Mouse (Mus musculus) lung, embryonic 14.5 days (tissue): ENCODE data around the gene Zcchc17. TPM values are rescaled to one million over a fixed set of nuclear protein-coding genes. Genes with fewer than 3 reads are reported as not detected.

ENCODE experiments used
- ATAC-seq: fragments of 200-750 bp; cut with Nextera tagmentation; 2 replicates; pipeline ENCODE4 v1.8.0; 2017; ENCODE audit warnings: mild to moderate bottlenecking, moderate TSS enrichment, moderate library complexity; ENCODE audit not compliant: insufficient read depth
- DNase-seq: peaks from one replicate; pipeline ENCODE4 v3.0.0-alpha.2; 2015
- H3K27ac ChIP-seq: fragments of 300-500 bp; sonication (generic); 2 replicates; pipeline ENCODE4 v1.5.1; 2014; ENCODE audit warnings: low read depth, mild to moderate bottlenecking, moderate library complexity
- H3K27me3 ChIP-seq: fragments of 300-500 bp; sonication (generic); 2 replicates; pipeline ENCODE4 v1.6.1; 2014; ENCODE audit warnings: low read length, control low read depth; ENCODE audit not compliant: insufficient read depth
- H3K36me3 ChIP-seq: fragments of 300-500 bp; sonication (generic); 2 replicates; pipeline ENCODE4 v1.6.1; 2014; ENCODE audit warnings: control low read depth; ENCODE audit not compliant: insufficient read depth
- H3K4me1 ChIP-seq: fragments of 300-500 bp; sonication (generic); 2 replicates; pipeline ENCODE4 v1.6.1; 2014; ENCODE audit warnings: antibody characterized with exemption, control low read depth; ENCODE audit not compliant: insufficient read depth
- H3K4me2 ChIP-seq: fragments of 300-500 bp; sonication (generic); 2 replicates; pipeline ENCODE4 v1.6.1; 2014; ENCODE audit warnings: mild to moderate bottlenecking
- H3K4me3 ChIP-seq: fragments of 300-500 bp; sonication (generic); 2 replicates; pipeline ENCODE4 v1.5.1; 2014; ENCODE audit warnings: low read depth, low read length
- H3K9ac ChIP-seq: fragments of 300-500 bp; sonication (generic); 2 replicates; pipeline ENCODE4 v1.6.1; 2014
- H3K9me3 ChIP-seq: fragments of 300-500 bp; sonication (generic); 2 replicates; pipeline ENCODE4 v1.6.1; 2016; ENCODE audit warnings: low read depth, low read length, control low read depth
- CTCF ChIP-seq: IDR thresholded peaks from 2 replicates; pipeline ENCODE4 v1.5.1; 2016; ENCODE audit warnings: antibody characterized with exemption, low read depth
- WGBS: fragments of 180-500 bp; shearing (Covaris S2); extraction: QIAGEN DNeasy Blood & Tissue Kit; methylation state at CpG from one replicate; pipeline ENCODE4 v1.1.7; 2014; 5-methylcytosine and 5-hydroxymethylcytosine counted together
- polyA plus RNA-seq: library from polyadenylated mRNA; unstranded; fragments of >200 nt; fragmentation: Nextera tagmentation; extraction: Ambion mirVana; gene quantifications from 2 replicates; pipeline ENCODE4 v1.2.1, GENCODE M21; 2014

Gene Zcchc17
- polyA plus RNA-seq, 1 experiment from 2014 or later, result 70.6 TPM

DNA sequence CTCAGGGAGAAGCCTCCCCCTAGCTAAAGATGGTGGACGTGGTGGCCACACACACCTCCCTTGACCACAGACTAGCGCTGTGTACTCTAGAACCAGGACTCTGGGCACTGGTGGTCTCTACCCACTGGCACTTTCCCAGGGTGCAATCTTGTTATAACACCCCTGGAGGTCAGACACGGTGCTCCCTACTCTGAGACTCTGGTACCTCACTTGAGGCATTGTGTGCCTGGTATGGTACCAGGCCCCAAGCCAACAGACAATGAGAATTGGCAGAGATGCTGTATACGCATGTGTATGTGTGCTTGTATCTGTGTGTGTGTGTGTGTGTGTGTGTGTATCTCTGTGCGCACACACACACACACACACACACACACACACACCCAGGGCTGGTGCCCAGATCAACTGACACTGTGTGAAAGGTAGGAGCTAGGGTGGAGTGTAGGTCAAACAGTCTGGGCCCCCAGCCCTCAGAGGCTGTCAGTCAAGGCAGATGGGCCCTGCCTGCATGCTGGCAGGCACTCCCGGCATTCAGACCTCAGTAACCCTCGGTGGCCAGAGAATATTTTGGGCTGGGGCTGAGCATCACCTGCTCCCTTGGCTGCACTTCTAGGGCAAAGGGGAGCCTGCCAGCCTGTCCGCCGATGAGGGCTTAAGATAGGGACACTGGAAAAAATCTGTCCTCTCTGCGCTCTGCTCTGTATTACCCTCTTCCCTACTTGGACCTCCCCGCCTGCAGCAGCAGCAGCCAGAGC, 60.7 kb downstream of the Zcchc17 start:
- Histone ChIP-seq H3K27me3 (no peaks in the 10 kb centered on the region), H3K4me1 (peaks cover 3% of the 10 kb centered on the region; the same call in 1 of the 2 replicates), H3K9ac (no peak overlapping the region), H3K4me3 (no peak overlapping the region), H3K27ac (no peak overlapping the region), H3K36me3 (no peaks in the 10 kb centered on the region), H3K9me3 (no peaks in the 10 kb centered on the region), H3K4me2 (no peak overlapping the region)
- ATAC-seq (no peak), DNase-seq (no peak)
- WGBS, result 74% methylated on average over 11 of the region's 11 CpGs
- no peak for TF ChIP-seq CTCF

DNA sequence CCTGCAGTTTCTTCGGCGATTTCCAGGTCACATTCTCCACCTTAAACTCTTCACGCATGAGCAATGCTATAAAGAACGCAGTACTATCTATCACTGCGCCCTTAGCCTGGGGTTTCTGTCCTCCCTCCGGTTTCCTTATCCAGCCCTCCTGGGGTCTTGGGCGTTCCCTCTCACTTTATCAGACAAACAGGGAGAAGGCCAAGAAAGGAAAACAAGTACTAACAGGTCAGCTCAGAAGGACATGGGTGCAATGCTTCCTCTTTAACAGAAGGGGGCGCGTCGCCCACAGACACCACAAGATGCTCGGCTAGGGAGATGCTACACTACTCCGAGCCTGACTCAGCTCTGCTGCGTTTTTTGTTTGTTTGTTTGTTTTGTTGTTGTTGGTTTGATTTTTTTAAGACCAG, 62.6 kb downstream of the Zcchc17 start:
- Histone ChIP-seq H3K27ac (no peak overlapping the region), H3K9ac (no peak overlapping the region), H3K9me3 (no peaks in the 10 kb centered on the region), H3K4me2 (no peak overlapping the region), H3K4me1 (peaks cover 3% of the 10 kb centered on the region; the same call in 1 of the 2 replicates), H3K36me3 (no peaks in the 10 kb centered on the region), H3K4me3 (no peak overlapping the region), H3K27me3 (no peaks in the 10 kb centered on the region)
- DNase-seq, result peak; percentile 76
- 0 out of 2 replicates have a peak, but pooled peaks have one; percentile 26 for ATAC-seq
- peak; percentile 78 for TF ChIP-seq CTCF
- 19% methylated on average over 13 of the region's 13 CpGs for WGBS

DNA sequence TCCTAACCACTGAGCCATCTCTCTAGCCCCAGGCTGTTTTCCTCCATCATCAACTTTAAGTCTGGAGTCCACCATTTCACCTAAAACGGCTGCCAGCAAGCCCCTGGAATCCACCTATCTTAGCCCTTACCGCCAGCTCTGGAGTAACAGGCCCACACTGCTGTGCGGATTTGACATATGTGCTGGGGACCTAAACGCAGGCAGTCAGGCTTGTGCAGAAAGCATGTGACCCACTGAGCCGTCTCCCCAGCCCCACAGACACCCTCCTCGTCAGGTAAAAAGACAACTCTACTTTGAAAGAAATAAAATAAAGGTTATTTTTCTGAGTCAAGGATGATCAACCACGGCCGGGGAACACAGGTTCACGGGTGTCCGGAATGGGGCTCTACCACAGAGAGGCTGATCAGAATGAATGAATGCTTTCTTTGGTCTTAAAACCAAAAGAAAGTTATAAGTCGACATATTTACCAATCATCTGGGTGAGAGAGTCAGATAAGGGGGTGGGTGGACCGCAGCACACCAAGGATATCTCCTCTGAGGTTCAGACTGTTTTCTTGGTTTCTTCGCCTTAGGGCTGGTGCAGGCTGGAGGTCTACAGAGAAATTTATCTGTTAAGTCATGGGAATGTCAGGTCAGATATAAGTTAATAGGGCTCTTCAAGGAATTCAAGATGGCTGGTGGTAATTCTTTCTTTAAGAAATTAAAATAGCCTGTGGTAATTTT, 63.3 kb downstream of the Zcchc17 start:
- H3K9ac ChIP-seq, result no peak overlapping the region
- no peak for TF ChIP-seq CTCF
- no peaks in the 10 kb centered on the region for H3K36me3 ChIP-seq
- H3K4me2 ChIP-seq, result no peak overlapping the region
- no peak overlapping the region for H3K4me3 ChIP-seq
- no peak for ATAC-seq
- DNase-seq, result no peak
- no peak overlapping the region; the same call in 1 of the 2 replicates for H3K27ac ChIP-seq
- H3K4me1 ChIP-seq, result peaks cover 3% of the 10 kb centered on the region; the same call in 1 of the 2 replicates
- H3K9me3 ChIP-seq, result no peaks in the 10 kb centered on the region
- H3K27me3 ChIP-seq, result no peaks in the 10 kb centered on the region
- 77% methylated on average over 13 of the region's 13 CpGs for WGBS

DNA sequence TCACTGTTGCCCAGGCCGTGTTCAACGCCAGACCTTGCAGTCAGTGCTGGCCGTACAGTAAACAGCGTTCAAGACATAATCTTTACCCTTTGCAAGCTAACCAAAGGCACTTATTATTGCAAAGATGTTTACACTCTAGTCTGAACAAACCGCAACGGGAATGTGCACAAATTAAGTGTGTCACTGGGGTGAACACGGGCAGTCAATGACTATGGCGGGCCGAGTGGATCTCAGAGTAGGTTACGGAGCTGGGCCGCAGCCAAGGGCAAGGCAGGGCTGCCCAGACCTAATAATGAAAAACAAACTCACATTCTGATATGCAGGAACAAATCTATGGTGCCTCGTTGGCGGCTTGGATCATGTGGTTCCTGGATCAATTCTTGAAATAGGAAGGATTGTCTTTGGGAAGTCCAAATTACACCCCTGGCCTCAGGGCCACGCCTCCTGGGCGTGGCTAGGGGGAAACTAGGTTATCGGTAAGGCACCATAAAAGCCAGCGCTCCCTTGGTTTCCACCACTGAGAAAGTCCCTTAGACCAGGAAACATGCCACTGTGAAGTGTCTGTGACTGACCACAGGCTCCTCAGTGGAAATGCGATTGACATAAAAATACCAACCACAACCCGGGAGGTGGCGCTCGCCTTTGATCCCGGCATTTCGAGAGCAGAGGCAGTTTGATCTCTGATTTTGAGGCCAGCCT, 64.5 kb downstream of the Zcchc17 start:
- Histone ChIP-seq H3K9me3 (no peaks in the 10 kb centered on the region), H3K27ac (no peak overlapping the region), H3K9ac (no peak overlapping the region), H3K27me3 (no peaks in the 10 kb centered on the region), H3K36me3 (no peaks in the 10 kb centered on the region), H3K4me1 (peaks cover 3% of the 10 kb centered on the region; the same call in 1 of the 2 replicates), H3K4me2 (peak overlapping the region; percentile 35), H3K4me3 (no peak overlapping the region)
- DNase-seq (peak; percentile 53), ATAC-seq (no peak)
- 43% methylated on average over 23 of the region's 23 CpGs for WGBS
- TF ChIP-seq CTCF, result peak; percentile 33

DNA sequence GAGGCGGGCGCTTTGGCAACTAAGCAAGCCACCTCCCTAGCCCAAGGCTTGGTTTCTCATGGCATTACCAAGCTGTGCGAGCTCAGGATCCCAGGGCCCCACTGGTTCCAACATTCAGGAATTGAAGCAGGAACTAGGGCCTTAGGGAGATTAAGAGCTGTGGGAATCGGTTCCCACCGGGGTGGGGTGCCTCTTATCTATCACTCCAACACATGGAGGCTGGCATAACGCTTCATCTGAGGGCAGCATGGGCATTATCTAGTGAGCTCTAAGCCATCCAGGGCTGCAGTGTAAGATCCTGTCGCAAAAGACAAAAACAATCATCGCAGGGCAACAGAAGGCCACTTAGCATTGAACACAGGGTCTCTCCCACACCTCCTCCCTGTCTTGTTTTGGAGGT, 65.2 kb downstream of the Zcchc17 start:
- Histone ChIP-seq H3K9me3 (no peaks in the 10 kb centered on the region), H3K27me3 (no peaks in the 10 kb centered on the region), H3K36me3 (no peaks in the 10 kb centered on the region), H3K9ac (no peak overlapping the region), H3K4me1 (peaks cover 3% of the 10 kb centered on the region; the same call in 1 of the 2 replicates), H3K4me2 (no peak overlapping the region), H3K4me3 (no peak overlapping the region), H3K27ac (no peak overlapping the region)
- ATAC-seq, result no peak
- 83% methylated on average over 8 of the region's 8 CpGs for WGBS
- no peak for TF ChIP-seq CTCF
- no peak for DNase-seq

DNA sequence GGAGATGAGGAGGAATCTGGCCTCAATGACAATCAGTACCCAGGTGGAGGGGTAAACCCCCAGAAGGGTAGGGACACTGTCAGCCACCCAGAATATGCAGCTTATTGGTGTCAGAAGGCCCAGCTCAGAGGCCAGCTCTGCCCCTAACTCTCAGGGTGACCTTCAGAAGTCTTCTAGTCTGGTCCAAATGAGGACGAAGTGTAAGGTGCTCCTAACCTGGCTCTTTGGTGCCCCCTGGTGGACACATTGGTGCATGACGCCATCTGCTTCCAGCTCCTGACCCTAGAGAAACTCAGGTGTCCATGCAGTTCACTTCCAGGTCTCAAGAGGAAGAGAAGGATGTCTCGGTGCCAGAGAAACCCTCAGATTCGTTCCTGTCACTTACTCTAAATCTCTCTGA, 67.5 kb downstream of the Zcchc17 start:
- no peak overlapping the region for H3K9ac ChIP-seq
- H3K4me1 ChIP-seq, result peaks cover 3% of the 10 kb centered on the region; the same call in 1 of the 2 replicates
- no peaks in the 10 kb centered on the region for H3K27me3 ChIP-seq
- H3K4me3 ChIP-seq, result no peak overlapping the region
- DNase-seq (peak; percentile 91), ATAC-seq (no peak; the same call in 1 of the 2 replicates)
- no peak overlapping the region for H3K27ac ChIP-seq
- H3K9me3 ChIP-seq, result no peaks in the 10 kb centered on the region
- peak; percentile 96 for TF ChIP-seq CTCF
- no peaks in the 10 kb centered on the region for H3K36me3 ChIP-seq
- WGBS, result 5% methylated on average over 4 of the region's 4 CpGs
- H3K4me2 ChIP-seq, result no peak overlapping the region

DNA sequence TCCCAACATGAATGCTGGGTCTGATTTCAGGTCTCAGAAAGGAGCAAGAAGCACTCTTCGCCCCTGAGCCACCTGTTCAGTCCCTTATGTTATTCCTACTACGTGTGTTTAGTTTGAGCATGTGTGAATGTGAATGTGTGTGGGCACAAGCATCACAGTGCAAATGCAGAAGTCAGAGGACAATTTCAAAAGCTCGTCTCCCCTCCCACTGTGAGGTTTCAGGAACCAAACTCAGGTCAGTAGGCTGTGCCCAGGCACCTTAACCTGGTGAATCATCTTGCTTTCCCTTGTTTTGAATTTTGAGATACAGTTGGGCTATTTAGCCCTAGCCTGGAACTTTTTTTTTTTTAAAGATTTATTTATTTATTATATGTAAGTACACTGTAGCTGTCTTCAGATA, 69.9 kb downstream of the Zcchc17 start:
- DNase-seq, result no peak
- Histone ChIP-seq H3K4me1 (no peaks in the 10 kb centered on the region), H3K9ac (no peak overlapping the region), H3K27ac (no peak overlapping the region), H3K36me3 (no peaks in the 10 kb centered on the region), H3K4me3 (no peak overlapping the region), H3K9me3 (no peaks in the 10 kb centered on the region), H3K27me3 (peaks cover 4% of the 10 kb centered on the region; the same call in 1 of the 2 replicates), H3K4me2 (no peak overlapping the region)
- ATAC-seq, result no peak
- TF ChIP-seq CTCF, result no peak
- 64% methylated on average over 3 of the region's 3 CpGs for WGBS
